Mouse (Mus musculus) embryonic stem cell, embryonic (primary cell): ENCODE measurements around the gene Mxra8.

ENCODE experiments used
- CTCF ChIA-PET, 4 experiments: fragments of 300-600 bp in 2 of 4; fragments of 350-600 bp in 2 of 4; sonication (Branson Sonifier 250); formaldehyde crosslinking; loops; one replicate each; lab custom pipeline; 2022; ENCODE audit warnings: inconsistent platforms in 2 of 4; lab: Charles Lee
- POLR2A ChIA-PET, 4 experiments: fragments of 300-600 bp in 2 of 4; fragments of 350-600 bp in 2 of 4; sonication (Branson Sonifier 250); formaldehyde crosslinking; loops; one replicate each; lab custom pipeline; 2022; ENCODE audit warnings: antibody characterized with exemption in 4 of 4, inconsistent platforms in 1 of 4; lab: Charles Lee

Mxra8 gene

DNA sequence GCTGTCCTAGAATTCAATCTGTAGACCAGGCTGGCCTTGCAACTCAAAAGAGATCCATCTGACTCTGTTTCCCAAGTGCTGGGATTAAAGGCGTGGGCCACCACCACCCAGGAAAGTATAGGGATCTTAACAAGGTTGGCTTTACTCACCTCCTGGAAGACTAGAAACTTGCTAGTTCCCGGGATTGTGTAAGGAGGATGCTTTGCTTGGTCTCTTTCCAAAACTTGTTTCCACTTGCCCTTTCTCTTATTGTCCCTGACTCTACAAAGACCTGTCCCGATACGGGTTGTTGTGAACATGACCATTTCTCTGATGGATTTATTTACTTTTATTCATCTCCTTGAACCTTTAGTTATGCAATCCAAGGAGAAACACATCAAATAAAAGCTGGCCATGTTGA, 9.6 kb upstream of the Mxra8 start:
- ChIA-PET CTCF (no interaction called here), POLR2A (interaction anchor here in 1 of 4 experiments (1.2 to 12.6 kb wide), 5 partner anchors 8 to 126 kb away, joined by 4 to 236 read pairs (median 15); partner anchors contain the start of genes Ccnl2, Mrpl20 and Ssu72)

DNA sequence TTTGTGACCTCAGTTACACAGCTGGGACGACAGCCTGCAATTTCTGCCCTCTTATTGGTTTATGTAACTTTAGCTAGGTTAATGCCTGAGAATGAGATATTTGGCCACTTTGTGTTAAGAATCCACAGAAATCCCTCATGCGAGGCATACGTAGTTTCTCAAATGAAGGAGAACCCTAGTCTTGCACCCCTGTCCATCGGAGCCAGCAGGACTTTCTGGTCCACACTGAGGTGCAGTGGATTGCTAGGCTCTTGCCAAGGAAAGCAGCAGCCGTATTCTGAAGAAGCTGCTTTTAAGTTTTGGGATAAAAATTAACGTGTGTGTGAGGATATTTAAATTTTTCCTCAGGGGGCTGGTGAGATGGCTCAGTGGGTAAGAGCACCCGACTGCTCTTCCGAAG, 8.9 kb upstream of the Mxra8 start:
- CTCF ChIA-PET = interaction anchor here in 2 of 4 experiments (0.5 to 0.6 kb wide), 2 partner anchors 33 to 201 kb away, joined by 3 to 7 read pairs; no protein-coding TSS in a partner anchor
- POLR2A ChIA-PET = interaction anchor here in 1 of 4 experiments (1.2 to 12.6 kb wide), 5 partner anchors 9 to 127 kb away, joined by 4 to 236 read pairs (median 15); partner anchors contain the start of genes Ccnl2, Mrpl20 and Ssu72

DNA sequence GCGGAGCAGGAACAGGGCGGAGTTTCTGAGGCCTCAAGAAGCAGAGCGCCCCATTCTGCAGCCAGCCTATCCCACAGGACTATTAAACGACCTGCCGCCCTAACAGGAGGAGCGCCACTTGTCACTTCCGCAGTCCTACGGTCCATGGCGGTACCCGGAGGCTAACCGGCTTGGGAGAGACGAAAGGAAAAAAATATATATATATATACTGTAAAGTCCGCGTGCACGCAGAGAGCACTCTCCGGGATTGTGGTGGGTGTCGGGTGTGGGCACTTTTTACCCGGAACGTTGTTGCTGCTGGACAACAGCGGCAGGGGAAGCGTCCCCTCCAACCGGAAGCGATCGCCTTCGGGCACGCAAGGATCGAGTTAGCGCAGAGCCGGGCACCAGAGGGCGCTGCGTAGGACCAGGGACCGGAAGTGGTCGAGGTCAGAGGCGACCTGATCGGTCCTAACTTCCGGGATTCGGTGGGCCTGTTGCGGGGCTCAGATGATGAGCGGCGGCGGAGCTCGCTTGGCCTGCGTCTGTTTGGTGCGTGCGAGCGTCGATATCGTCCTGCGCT, 8.2 kb upstream of the Mxra8 start, which contains the start of gene Aurkaip1:
Gene Aurkaip1, plus strand, starts transcription at position 68 of the 562 bp plus-strand sequence.
- CTCF ChIA-PET = interaction anchor here in 3 of 4 experiments (0.6 to 1.8 kb wide), 6 partner anchors 10 to 318 kb away, joined by 3 to 8 read pairs (median 4); partner anchors contain the start of gene Mrpl20 (in 1 of the 3)
- POLR2A ChIA-PET = interaction anchor here in 3 of 4 experiments (0.6 to 12.6 kb wide), 21 partner anchors 9 to 373 kb away, joined by 3 to 236 read pairs (median 4); partner anchors contain the start of genes Ccnl2 (in 2 of the 3), Mrpl20 (in 2 of the 3), 9430015G10Rik (in 1 of the 3) and Acap3 (in 1 of the 3)

DNA sequence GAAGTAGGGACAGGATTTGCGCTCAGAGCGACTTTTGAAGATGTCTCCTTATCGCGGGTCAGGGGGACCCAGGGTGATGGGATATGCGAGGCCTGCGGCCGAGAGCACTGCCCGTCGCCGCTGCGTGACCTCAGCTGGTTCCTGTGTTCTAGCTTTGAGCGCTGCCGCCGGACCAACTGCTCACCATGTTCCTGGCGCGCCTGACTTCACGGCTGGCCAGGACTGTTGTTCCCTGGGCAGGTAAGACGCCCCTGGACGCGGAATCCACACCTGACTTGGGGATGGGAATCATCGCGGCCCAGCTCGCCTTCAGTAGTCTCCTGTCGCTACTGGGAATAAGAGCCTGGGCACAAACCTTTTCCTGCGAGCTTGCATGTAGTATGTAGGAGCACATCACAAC, 7.6 kb upstream of the Mxra8 start:
- CTCF ChIA-PET = interaction anchor here in 3 of 4 experiments (0.6 to 1.8 kb wide), 5 partner anchors 10 to 319 kb away, joined by 3 to 8 read pairs (median 4); partner anchors contain the start of gene Mrpl20 (in 1 of the 3)

DNA sequence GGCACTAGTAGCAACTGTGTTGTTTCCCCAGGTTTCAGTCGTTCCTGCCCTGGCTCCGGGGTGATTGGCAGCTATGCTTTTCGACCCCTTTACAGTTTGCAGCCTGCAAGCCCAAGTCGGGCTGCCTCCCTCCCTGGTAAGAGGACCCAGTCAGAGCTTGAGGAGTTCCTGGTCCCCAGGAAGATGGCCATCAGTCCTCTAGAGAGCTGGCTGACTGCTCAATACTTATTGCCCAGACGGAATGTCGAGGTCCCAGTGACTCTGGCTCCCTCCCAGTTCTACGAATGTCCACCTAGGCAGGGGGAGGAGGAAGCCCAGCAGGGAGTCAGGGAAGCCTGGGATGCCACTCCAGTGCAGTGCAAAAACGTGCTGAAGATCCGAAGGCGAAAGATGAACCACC, 7.2 kb upstream of the Mxra8 start:
- POLR2A ChIA-PET = interaction anchor here in 3 of 4 experiments (0.9 to 12.6 kb wide), 13 partner anchors 8 to 115 kb away, joined by 3 to 236 read pairs (median 6); partner anchors contain the start of genes Ccnl2 (in 2 of the 3), Acap3 (in 1 of the 3), Cptp (in 1 of the 3) and Ints11 (in 1 of the 3)
- CTCF ChIA-PET = interaction anchor here in 2 of 4 experiments (0.9 to 1.8 kb wide), 4 partner anchors 9 to 30 kb away, joined by 3 to 8 read pairs (median 4); partner anchors contain the start of gene Mrpl20 (in 1 of the 2)

More for the DNA sequence above, 7.6 kb upstream of the Mxra8 start:
- POLR2A ChIA-PET = interaction anchor here in 3 of 4 experiments (0.6 to 12.6 kb wide), 20 partner anchors 9 to 372 kb away, joined by 3 to 236 read pairs (median 4); partner anchors contain the start of genes Ccnl2 (in 2 of the 3), Mrpl20 (in 2 of the 3), 9430015G10Rik (in 1 of the 3) and Acap3 (in 1 of the 3)

DNA sequence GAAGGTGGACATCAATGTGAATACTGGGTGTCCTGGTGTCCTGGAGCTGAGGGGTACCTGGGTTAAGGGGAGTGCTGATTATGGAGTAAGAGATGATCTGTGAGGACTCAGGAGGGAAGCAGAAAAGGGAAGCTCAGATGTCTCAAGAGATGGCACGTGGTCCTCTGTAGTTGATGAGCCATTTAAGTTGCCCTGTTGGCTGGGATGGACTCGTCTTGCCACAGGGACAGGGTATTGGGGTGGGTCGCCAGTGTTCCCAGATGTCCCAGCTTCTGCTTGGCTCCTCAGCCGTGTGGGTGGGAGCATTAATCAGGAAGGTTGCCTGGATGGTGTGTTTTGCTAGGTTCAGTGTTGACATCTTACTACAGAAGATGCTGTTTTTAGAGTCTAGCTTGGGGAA, 6.2 kb upstream of the Mxra8 start:
- ChIA-PET POLR2A (interaction anchor here in 3 of 4 experiments (0.7 to 4.2 kb wide), 32 partner anchors 8 to 402 kb away, joined by 3 to 19 read pairs (median 4); partner anchors contain the start of genes Acap3 (in 2 of the 3), Ccnl2 (in 2 of the 3), Dvl1 (in 2 of the 3) and Pusl1 (in 2 of the 3)), CTCF (interaction anchor here in 3 of 4 experiments (0.6 to 1.6 kb wide), 35 partner anchors 8 to 276 kb away, joined by 3 to 13 read pairs (median 4); partner anchors contain the start of genes 9430015G10Rik (in 1 of the 3), Acap3 (in 1 of the 3), Cptp (in 1 of the 3) and Dvl1 (in 1 of the 3))

DNA sequence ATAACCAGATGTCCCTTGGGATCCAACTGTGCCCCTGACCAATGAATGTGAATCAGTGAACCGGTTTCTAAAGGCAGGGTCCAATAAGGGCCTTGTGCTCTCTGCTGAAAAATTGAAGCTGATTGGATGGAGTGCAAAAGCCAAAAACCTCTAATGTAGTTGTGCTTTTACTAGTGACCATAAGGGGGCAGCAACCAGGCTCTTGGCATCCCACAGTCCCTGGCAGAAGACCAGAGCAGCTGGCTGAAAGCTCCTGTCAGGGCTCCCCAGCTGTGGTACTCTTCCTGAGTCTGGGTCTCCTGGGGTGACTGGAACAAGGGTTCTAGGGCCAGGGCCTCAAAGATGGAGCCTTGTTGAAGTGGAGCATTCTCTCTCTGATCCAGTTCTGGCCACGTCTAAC, 5.6 kb upstream of the Mxra8 start:
- ChIA-PET POLR2A (interaction anchor here (0.6 to 4.2 kb wide), 38 partner anchors 8 to 585 kb away, joined by 3 to 19 read pairs (median 4); partner anchors contain the start of genes Acap3 (in 2 of the 4), Ccnl2 (in 2 of the 4), Dvl1 (in 2 of the 4) and Pusl1 (in 2 of the 4)), CTCF (interaction anchor here (0.5 to 1.6 kb wide), 46 partner anchors 8 to 276 kb away, joined by 3 to 13 read pairs (median 4); partner anchors contain the start of genes Mrpl20 (in 2 of the 4), 9430015G10Rik (in 1 of the 4), Acap3 (in 1 of the 4) and Cptp (in 1 of the 4))

DNA sequence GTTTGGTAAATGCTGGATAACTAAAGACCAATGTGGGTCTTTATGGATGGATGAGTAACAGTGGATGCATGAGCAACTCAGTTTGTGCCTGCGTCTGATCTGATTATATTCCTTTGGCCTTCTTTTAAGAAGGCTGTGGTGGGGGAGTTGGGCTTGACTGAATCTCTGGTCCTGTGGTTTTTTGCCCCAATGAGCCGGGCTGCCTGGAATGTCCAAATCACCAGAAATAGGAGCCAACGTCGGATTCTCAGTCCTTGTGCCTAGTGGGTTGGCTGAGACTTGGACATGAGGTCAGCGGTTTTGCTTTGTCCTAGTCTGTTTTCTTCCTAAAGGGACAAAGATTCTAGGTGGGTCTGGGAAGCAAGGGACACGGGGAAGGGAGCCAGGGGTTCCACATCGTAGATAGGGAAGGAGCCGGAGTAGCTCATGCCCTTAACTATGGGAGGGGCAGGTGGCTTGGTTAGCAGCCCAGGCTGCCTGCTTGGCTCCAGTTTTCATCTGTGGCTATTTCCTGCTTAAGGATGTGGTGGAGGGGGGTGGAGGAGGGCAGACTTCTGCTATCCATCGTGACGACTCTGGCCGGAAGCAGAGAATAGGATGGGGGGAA, 2.0 kb upstream of the Mxra8 start:
- CTCF ChIA-PET = no interaction called here
- POLR2A ChIA-PET = interaction anchor here in 1 of 4 experiments (0.7 kb wide), 1 partner anchor 10 kb away, joined by 11 read pairs; no protein-coding TSS in a partner anchor

DNA sequence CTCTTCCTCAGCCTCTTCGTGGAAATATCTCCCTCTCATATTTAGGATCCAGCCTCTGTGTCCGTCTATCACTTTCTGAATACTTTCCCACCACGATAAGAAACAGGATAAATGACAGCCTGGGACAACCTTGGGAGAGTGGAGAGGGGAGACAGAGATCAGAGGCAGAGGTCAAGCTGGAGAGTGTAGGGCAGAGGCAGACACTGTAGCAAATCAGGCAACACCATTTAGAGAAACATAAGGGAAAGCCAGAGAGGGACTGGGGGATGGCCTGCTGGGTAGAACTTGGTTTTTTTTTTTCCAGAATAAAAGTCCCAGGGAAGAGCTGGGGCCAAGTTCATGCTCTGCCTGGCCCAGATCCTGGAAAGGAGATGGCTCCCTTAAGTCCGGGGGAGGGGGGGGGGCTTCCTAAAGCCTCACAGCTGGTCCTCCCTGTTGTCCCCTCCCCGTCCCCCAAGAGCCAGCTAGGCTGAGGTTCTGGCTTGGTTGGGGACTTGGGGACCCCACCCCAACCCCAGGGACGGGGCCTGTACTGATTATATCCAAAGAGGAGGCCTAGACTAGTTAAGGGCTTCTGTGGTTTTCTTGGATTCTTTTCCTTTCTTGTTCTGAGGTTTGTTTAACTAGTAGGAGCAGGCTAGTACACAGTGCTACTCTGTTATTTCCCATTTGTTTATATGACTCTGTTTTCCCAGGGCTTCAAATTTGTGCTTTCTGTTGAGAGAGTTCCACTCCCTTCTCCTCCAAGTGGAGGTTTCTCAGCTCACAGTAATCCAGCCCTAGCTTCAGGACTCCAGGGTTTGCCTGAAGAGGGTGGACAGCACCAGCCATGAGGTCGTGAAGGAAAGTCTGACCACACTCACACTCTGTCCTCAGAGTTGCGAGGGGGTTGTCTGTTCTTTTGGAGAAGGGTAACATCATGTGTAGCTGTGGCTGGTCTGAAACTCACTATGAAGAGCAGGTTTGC, 1.0 kb upstream of the Mxra8 start:
- POLR2A ChIA-PET = interaction anchor here in 2 of 4 experiments (0.7 to 2.0 kb wide), 10 partner anchors 9 to 354 kb away, joined by 3 to 7 read pairs (median 4); partner anchors contain the start of genes Ccnl2 (in 2 of the 2), B3galt6 (in 1 of the 2), Cptp (in 1 of the 2) and Ints11 (in 1 of the 2)
- CTCF ChIA-PET = interaction anchor here in 1 of 4 experiments (1.2 to 1.7 kb wide), 2 partner anchors 66 to 116 kb away, joined by 3 read pairs; no protein-coding TSS in a partner anchor

DNA sequence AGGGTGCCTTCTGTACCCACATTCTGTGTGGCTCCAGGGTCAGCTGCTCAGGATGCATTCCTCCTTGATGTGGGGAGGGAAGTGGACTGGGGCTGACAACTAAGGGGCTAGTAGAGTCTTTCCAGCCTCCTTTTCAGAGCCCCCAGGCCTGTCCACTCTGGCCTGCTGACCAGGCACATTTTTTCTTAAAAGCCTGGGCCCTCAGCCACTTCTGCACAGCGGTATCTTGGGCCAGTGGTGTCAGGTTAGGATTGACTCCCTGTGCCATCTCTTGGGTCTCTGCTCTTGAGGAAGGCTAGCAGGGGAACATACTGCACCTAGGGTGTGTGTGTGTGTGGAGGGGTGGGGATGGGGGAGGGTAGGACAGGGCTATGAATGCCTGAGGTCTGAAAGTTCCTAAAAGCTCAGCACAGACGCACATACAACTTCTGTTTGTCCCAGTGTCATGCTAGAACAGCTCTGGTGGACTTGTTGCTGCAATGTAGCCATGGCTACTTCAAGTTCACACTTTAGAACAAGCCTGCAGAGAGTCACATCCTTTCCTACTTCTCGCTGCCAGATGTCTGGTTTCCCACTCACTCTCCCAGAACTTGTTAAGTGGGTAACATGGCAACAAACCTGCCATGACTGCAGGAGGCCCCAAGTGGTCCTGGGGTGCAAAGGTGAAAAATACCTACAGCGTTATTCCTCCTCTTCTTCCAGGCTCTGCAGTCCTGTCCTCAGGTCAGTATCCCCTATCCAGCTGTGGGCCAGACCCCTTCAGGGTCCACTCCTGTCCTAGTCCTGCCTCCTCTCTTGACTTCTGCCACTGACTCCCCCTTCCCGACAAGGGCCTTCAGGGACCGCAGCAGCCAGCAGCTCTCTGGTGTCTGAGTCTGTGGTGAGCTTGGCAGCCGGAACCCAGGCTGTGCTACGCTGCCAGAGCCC, 859 bp downstream of the Mxra8 start:
- ChIA-PET CTCF (interaction anchor here in 2 of 4 experiments (0.6 to 1.7 kb wide), 6 partner anchors 8 to 119 kb away, joined by 3 to 8 read pairs (median 4); partner anchors contain the start of genes Acap3 (in 1 of the 2), Aurkaip1 (in 1 of the 2), Cptp (in 1 of the 2) and Ints11 (in 1 of the 2)), POLR2A (interaction anchor here (0.6 to 3.4 kb wide), 36 partner anchors 7 to 409 kb away, joined by 3 to 15 read pairs (median 4); partner anchors contain the start of genes Aurkaip1 (in 3 of the 4), Ccnl2 (in 2 of the 4), Cptp (in 2 of the 4) and Ints11 (in 2 of the 4))

DNA sequence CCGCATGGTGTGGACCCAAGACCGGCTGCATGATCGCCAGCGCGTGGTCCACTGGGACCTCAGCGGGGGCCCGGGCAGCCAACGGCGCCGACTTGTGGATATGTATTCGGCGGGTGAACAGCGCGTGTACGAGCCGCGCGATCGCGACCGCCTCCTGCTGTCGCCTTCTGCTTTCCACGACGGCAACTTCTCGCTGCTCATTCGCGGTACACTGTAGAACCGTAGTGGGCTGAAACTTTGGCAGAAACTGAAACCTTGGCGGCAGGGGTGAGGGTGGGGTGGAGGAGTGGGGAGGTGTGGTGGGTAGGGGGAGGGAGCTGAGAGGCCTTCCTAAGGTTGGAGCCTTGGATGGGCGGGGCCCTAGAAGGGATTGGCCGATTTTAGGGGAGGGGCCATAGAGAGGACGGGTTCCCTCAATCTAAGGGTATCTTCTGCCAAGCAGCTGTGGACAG, 1.5 kb downstream of the Mxra8 start:
- CTCF ChIA-PET = interaction anchor here in 2 of 4 experiments (0.6 to 1.7 kb wide), 7 partner anchors 7 to 118 kb away, joined by 3 to 8 read pairs (median 4); partner anchors contain the start of genes Acap3 (in 1 of the 2), Aurkaip1 (in 1 of the 2), Cptp (in 1 of the 2) and Ints11 (in 1 of the 2)
- POLR2A ChIA-PET = interaction anchor here (0.6 to 3.4 kb wide), 38 partner anchors 7 to 408 kb away, joined by 3 to 15 read pairs (median 4); partner anchors contain the start of genes Aurkaip1 (in 3 of the 4), Ccnl2 (in 2 of the 4), Cptp (in 2 of the 4) and Ints11 (in 2 of the 4)

DNA sequence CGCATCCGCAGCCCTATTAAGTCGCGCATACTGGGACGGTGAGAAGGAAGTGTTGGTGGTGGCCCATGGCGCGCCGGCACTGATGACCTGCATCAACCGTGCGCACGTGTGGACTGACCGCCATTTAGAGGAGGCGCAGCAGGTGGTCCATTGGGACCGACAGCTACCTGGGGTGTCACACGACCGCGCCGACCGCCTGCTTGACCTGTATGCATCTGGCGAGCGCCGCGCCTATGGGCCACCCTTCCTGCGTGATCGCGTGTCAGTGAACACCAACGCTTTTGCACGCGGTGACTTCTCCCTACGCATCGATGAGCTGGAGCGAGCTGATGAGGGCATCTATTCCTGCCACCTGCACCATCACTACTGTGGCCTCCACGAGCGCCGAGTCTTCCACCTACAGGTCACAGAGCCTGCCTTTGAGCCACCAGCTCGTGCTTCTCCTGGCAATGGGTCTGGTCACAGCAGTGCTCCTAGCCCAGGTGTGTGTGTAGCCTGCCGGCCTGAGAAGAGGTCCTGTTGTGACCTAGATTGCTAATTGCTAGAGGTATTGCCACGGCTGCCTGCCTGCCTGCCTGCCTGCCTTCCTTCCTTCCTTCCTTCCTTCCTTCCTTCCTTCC, 2.3 kb downstream of the Mxra8 start:
- ChIA-PET CTCF (interaction anchor here in 1 of 4 experiments (0.8 to 1.7 kb wide), 6 partner anchors 8 to 117 kb away, joined by 3 to 8 read pairs (median 4); partner anchors contain the start of genes Aurkaip1, Cptp, Ints11 and Mrpl20), POLR2A (interaction anchor here (0.7 to 3.4 kb wide), 37 partner anchors 8 to 407 kb away, joined by 3 to 15 read pairs (median 4); partner anchors contain the start of genes Aurkaip1 (in 2 of the 4), Ccnl2 (in 2 of the 4), Cptp (in 2 of the 4) and Ints11 (in 2 of the 4))

DNA sequence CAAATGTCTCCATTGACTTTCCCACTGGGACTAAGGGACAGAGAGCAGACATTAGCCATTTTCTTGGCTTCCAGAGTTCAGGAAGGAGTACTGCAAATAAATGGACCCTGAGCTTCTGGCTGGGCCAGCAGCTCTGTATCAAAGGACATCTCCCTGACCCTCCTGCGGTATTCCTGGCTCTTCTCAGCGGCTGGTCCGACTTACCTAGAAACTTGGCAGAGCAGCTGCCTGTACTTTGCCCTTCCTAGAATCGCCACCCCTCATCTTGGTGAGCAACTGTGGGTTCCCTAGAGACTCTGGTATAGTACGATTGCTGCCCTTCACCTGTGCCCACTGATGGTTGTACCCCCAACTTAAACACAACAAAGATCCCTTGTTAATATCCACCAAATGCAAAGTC, 3.8 kb downstream of the Mxra8 start:
- ChIA-PET CTCF (interaction anchor here in 2 of 4 experiments (1.2 to 2.4 kb wide), 2 partner anchors 9 kb away, joined by 3 to 7 read pairs; no protein-coding TSS in a partner anchor), POLR2A (interaction anchor here in 2 of 4 experiments (1.0 to 3.4 kb wide), 9 partner anchors 10 to 310 kb away, joined by 3 to 15 read pairs (median 3); partner anchors contain the start of genes Aurkaip1 (in 1 of the 2) and Ccnl2 (in 1 of the 2))
